Mouse (Mus musculus) CD4-positive, CD25-positive, alpha-beta regulatory T cell, adult 2 months (primary cell): ENCODE data around the gene Itgb4.
A peak's percentile ranks its signal among the peaks of the same experiment; 100 is the strongest.

Source experiments
- DNase-seq: peaks from one replicate; pipeline ENCODE4 v3.0.0-alpha.2; 2012; ENCODE audit warnings: low read depth, low spot score

Gene Itgb4

DNA sequence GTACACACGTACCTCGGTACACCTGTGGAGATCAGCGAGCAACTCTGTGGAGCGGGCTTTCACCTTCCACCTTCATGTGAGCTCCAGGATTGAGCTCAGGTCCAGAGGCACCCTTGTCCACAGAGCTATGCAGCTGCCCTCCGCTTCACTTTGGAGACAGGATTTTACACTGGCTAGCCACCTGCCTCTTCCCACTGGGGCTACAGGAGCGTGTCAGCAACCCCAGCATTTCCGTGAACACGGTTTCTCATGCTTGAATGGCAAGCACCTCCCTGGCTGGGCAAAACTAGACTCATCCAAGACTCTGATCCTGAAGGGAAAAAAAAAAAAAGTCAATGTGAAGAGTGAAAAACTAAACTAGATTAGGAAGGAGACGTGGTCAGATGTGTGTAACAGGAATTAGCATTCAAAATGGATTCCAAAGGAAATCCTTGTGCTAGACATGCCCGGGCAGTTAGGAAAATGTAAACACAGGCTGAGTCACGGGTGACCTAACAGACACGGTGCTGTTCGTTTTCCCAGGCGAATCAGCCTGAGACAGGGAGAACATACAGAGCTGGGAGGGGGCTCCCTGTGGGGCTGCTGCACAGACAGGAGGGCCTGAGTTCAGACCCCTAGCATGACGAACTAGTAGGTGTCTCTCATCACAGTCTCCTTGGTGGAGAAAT is 4.4 kb upstream of the Itgb4 start:
- no peak for DNase-seq

GRCm38 (mm10) chr11:115971016-115971415 is 3.5 kb upstream of the Itgb4 start:
- no peak for DNase-seq

DNA sequence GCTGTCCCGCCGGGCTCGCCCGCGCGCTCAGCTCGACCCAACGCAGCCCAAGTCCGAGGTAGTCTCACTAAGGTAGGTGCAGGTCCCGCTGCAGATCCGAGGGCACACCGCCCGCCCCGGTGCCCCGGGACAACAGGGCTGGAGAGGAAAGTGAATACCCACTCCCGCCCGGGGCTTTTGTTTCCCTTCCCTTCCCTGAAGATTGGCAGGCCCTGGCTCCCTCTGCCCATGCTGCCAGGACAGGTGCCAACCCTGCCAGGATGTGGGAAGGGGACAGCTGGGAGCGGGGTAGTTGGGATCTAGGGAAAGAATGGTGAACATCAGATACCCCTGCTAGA is 543 bp downstream of the Itgb4 start:
- DNase-seq: no peak

- DNase-seq: no peak
These were observed 1.0 kb downstream of the Itgb4 start for GRCm38 (mm10) chr11:115975544-115975943.

GRCm38 (mm10) chr11:115982472-115982871 is 8.0 kb downstream of the Itgb4 start:
- DNase-seq: no peak

DNA sequence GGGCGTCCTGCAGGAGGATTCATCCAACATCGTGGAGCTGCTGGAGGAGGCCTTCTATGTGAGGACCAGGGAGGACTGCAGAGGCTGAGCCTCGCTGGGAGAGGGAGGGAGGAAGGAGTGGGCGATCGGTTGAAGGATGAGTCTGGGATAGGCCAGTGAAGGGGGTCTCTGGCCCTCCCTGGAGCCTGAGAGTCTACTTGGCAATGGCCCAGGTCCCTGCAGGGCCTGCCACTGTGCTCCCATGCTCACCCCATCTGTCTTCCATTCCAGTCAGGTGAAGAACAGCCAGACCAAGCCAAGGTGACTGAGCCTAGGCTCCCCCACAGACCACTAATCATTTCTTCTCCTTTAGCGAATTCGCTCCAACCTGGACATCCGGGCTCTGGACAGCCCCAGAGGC is 8.8 kb downstream of the Itgb4 start:
- DNase-seq: no peak

DNA sequence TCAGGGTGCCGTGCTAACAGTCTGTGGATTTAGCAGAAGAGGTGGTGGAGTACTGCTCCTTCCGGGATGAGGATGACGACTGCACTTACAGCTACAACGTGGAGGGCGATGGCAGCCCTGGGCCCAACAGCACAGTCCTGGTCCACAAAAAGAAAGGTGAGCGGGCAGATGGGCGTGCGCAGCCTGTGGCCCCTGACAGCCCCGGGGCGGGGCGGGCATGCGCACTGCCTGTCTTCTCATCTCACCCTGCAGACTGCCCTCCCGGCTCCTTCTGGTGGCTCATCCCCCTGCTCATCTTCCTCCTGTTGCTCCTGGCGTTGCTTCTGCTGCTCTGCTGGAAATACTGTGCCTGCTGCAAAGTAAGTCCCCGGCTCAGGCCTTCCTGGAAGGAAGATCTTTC is 15.2 kb downstream of the Itgb4 start:
- DNase-seq: no peak

DNA sequence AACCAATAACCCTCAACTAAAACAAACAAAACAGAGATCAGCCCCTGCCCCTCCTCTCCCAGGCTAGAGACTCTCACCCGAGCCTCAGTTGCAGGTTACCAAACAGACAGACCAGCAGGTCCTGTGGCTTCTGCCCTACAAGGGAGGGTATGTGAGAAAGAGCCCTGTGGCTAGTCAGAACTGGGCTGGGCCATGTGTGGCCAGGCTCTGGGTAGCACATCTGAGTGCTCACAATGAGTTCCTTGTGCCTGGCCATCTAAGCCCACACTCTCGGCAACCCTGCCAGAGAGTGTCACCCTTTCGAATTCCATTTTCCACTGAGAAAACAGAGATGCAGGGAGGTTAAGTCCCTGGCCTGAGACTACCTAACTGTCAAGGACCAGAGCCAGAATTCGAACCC is 17.6 kb downstream of the Itgb4 start:
- no peak for DNase-seq

- DNase-seq: no peak
These were observed 20.7 kb downstream of the Itgb4 start for GRCm38 (mm10) chr11:115995256-115995655.

DNA sequence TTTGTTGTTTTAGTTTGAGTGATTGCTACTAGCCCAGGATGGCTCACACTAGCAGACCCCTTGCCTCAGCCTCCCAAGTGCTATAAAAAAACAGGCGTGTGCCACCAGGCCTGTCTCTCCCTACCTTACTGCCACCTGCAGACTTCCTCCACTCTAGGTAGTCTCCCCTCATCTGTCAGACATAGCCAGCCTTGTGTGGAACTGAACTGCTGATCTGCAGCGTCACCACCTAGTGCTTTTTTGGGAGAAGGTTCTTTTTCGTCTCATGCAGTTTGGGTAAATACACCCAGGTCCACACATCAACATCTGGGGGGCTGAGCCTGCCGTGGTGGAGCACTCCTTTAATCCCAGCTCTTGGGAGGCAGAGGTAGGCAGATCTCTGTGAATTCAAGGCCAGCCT is 22.5 kb downstream of the Itgb4 start:
- DNase-seq: no peak

DNA sequence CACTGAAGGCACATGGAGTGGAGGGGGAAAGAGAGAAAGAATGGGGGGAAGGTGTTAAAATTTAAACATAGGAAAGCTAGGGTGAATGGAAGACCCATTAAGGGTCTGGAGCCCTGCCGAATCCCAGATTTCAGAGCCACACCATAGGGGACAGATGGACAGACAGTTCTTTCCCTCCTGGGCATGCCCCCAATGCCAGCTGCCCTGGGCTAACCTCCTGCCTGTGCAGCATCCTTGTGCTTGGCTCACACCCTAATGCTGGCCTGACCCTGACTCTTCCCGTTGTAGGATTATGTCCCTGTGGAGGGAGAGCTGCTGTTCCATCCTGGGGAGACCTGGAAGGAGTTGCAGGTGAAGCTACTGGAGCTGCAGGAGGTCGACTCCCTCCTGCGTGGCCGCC is 23.2 kb downstream of the Itgb4 start:
- no peak for DNase-seq

GRCm38 (mm10) chr11:115999027-115999426 is 24.5 kb downstream of the Itgb4 start:
- DNase-seq: no peak

GRCm38 (mm10) chr11:115999538-116000143 is 25.1 kb downstream of the Itgb4 start:
- peak; percentile 87 for DNase-seq

DNA sequence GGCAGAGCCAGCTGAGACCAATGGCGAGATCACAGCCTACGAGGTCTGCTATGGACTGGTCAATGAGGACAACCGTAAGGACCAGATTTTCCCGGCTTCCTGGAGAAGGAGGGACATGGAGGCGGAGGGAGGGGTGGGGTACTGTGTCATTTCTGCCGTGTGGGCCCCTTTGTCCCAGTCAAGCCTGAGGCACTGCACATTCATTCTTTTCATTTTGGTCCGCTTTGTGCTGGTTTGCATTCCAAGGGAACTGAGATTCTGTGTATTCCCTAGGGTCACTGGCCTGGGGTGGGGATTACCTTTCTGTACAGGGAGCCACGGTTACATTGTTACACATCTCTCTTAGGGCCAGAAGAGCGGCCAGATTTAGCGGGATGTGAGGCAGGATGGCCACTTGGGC is 26.1 kb downstream of the Itgb4 start:
- no peak for DNase-seq

DNA sequence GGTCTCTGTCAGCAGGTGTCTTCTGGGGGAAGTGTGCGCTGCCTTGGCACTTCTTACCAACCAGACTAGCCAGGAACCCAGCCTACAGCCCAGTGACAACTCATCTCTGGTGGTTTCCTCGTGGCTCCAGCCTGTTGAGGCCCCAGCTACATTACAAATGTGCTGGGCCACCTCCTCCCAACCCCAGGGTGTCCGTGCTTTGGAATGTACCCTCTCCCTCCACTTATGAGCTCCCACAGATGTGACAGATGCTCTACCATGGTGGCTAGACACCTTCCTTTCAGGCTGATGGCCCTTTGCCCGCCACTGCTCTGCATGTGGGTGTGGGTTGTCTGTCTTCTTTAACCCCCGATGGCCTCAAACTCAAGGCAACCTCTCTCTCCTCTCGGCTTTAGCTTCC is 27.2 kb downstream of the Itgb4 start:
- no peak for DNase-seq

DNA sequence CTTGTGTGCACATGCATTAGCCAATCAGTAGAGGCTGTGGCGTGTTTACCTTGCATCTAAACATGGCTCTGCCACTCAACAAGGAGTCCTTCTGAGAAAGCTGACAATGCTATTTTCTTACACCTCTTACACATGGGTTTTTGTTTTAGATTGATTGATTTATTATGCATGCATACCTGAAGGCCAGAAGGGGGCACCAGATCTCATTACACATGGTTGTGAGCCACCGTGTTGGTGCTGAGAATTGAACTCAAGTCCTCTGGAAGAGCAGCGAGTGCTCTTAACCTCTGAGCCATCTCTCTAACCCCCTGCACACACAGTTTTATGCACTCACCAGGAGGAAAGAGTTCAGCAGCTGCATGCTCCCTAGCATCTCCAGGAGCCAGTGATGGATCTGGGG is 28.4 kb downstream of the Itgb4 start:
- no peak for DNase-seq

DNA sequence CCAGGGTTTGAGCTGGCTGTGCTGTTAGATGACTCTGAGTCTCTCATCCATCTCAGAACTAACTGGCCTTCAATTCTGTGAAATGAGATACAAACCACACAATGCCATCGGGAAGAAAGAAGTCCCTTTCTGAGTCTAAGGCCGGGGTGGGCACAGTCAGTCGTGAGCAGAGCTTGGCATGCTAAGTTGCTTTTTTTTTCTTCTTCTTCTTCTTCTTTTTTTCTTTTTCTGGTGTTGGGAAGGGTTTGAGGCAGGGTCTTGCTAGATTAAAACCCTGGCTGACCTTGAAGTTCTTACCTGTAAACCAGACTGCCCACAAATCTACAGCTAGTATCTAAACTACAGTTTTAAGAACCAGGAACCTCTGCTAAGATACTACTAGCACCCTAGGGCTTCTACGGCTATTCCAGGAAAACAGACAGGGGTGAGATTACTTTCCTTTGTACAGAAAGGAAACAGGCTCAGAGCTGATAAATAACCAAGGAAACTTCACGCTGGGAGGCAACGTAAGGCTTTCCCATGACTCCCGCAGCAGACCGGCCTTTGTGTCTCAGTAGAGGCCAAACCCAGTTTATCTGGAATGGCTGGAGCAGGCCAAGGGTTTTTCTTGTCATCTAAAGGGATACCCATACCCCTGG is 29.8 kb downstream of the Itgb4 start:
- no peak for DNase-seq

- peak; percentile 83 for DNase-seq
These were observed 30.6 kb downstream of the Itgb4 start for GRCm38 (mm10) chr11:116004840-116005700.

DNA sequence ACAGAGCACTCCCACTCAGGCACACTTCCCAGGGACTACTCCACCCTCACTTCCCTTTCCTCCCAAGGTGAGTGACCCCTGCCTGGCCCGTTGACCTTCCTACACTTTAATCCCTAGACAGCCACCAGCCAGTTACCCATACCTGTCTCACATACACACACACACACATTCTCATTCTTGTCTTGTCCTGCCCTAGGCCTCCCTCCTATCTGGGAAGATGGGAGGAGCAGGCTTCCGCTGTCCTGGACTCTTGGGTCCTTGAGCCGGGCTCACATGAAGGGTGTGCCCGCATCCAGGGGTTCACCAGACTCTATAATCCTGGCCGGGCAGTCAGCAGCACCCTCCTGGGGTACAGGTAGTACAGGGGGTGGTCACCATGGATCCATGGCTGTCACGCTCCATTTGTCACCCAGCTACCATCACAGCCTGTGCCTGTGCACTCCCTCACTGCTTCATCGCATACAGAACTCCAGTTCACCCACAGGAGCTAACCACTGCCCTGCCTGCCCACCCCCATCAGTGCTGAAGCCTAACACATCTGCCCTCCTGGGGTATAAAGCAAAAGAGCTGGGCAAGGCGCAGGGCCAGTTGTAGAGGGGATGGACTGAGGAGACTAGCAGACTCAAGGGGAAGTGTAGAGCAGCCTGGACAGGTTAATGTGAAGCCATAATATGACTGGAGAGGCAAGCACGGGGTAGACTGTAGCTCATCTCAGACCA is 31.4 kb downstream of the Itgb4 start:
- DNase-seq: no peak

GRCm38 (mm10) chr11:116007095-116007850 is 32.8 kb downstream of the Itgb4 start:
- no peak for DNase-seq

DNA sequence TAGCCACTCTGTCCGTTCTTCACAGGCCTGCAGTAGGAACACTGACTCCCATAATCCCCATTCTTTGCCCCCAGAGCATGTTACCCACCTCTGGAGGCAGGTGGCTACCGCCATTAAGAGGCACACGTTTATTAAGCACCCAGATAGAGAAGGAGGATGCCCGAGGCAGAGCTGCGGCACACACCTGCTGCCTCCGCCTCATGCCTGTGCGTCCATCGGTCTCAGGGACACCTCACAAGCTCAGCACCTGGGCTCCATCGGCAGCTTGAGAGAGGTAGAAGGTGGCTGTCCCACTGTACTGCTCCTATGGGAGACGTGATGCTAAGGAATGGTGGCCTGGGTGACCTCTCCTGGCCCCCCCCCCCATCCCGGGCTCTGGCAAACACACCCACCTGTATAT is 33.9 kb downstream of the Itgb4 start:
- DNase-seq: no peak
